Mouse (Mus musculus): Measurements from ENCODE around the gene Prkcq. TPM values are rescaled to one million over a fixed set of nuclear protein-coding genes. Genes with fewer than 3 reads are reported as not detected.

Prkcq gene
- total and polyA plus RNA-seq, 2 experiments, result 0.29 to 1.8 TPM

DNA sequence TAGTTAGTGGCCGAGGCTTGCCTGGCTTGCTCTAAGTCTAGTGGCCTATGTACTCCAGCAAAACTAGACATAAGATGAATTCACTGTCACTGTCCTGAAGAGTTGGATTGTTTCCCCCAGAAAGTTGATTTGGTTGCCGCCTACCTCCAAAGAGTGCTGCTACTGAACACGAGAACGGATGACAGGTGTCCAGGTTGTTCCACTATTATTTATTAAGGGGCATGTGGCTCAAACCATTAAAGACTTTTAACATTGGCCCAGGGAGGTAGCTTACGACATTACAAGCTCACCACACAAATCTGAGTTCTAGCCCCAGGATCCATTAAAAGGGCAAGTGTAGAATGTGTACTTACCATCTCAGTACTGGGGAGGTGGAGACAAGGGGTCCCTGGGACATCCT is 92.9 kb downstream of the Prkcq start:
- Histone ChIP-seq H3K27ac (replicated peaks; ENCODE audit: insufficient read depth, low read depth, low read length) (no peak overlapping the region), H3K4me3 (ENCODE audit: insufficient read depth, low read depth, low read length) (no peak overlapping the region), H3K9ac (ENCODE audit: low read depth, low read length) (no peak overlapping the region), H3K4me1 (ENCODE audit: control insufficient read depth, insufficient read depth, low read length) (no peaks in the 10 kb centered on the region), H3K79me2 (ENCODE audit: control insufficient read depth, insufficient read depth, low read length) (no peaks in the 10 kb centered on the region), H3K27me3 (ENCODE audit: control insufficient read depth, insufficient read depth, low read length) (no peaks in the 10 kb centered on the region), H3K36me3 (ENCODE audit: control insufficient read depth, insufficient read depth, low read length) (no peaks in the 10 kb centered on the region)
- no peak for DNase-seq (ENCODE audit: extremely low read depth, low read depth, low spot score)
- whole genome bisulfite sequencing, result 96% methylated on average over 5 of the region's 5 CpGs
- no peak for TF ChIP-seq CTCF (IDR thresholded peaks at IDR 0.05; ENCODE audit: low read depth, low read length)
- TF ChIP-seq POLR2A (IDR thresholded peaks at IDR 0.05; ENCODE audit: extremely low read depth, insufficient read depth, low read length), result no peak

DNA sequence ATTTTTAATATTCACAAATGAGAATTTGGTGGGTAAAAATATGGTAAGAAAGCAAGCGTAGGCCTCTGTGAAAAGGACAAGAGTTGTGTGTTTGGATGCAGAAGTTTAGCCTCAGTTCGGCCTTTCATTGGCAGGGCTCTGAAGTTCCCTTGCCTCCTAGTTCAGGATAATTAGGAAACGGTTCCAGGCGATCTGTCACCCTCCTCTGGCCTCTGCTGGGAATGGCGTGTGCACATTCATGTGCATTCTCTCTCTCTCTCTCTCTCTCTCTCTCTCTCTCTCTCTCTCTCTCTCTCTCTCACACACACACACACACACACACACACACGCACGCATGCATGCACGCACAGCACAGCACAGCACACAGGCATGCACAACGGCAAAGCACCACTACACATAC is 93.5 kb downstream of the Prkcq start:
- Histone ChIP-seq H3K4me1 (ENCODE audit: control insufficient read depth, insufficient read depth, low read length) (no peaks in the 10 kb centered on the region), H3K36me3 (ENCODE audit: control insufficient read depth, insufficient read depth, low read length) (no peaks in the 10 kb centered on the region), H3K9ac (ENCODE audit: low read depth, low read length) (no peak overlapping the region), H3K27me3 (ENCODE audit: control insufficient read depth, insufficient read depth, low read length) (no peaks in the 10 kb centered on the region), H3K27ac (replicated peaks; ENCODE audit: insufficient read depth, low read depth, low read length) (no peak overlapping the region), H3K79me2 (ENCODE audit: control insufficient read depth, insufficient read depth, low read length) (no peaks in the 10 kb centered on the region), H3K4me3 (ENCODE audit: insufficient read depth, low read depth, low read length) (no peak overlapping the region)
- TF ChIP-seq POLR2A (IDR thresholded peaks at IDR 0.05; ENCODE audit: extremely low read depth, insufficient read depth, low read length) (no peak), CTCF (IDR thresholded peaks at IDR 0.05; ENCODE audit: low read depth, low read length) (no peak)
- DNase-seq (ENCODE audit: extremely low read depth, low read depth, low spot score), result no peak
- WGBS, result 89% methylated on average over 9 of the region's 9 CpGs

DNA sequence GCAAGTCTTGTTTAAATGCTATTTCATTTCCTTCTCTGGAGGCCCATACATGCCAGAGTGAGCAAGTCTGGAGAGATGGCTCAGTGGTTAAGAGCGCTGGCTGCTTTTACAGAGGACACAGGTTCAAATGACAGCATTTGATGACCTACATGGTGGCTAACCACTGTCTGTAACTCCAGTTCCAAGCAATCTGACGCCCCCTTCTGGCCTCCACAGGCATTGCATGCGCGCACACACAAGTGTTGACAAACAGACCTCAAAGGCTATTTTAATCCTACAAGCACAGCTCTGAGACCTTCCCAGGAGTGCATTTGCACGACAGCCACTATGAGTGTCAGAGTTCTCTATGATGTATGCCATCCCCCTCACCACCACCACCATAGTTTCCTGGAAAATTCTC is 94.4 kb downstream of the Prkcq start:
- no peak for DNase-seq (ENCODE audit: extremely low read depth, low read depth, low spot score)
- H3K4me1 ChIP-seq (ENCODE audit: control insufficient read depth, insufficient read depth, low read length), result no peaks in the 10 kb centered on the region
- peak; percentile 41 for TF ChIP-seq CTCF (IDR thresholded peaks at IDR 0.05; ENCODE audit: low read depth, low read length)
- TF ChIP-seq POLR2A (IDR thresholded peaks at IDR 0.05; ENCODE audit: extremely low read depth, insufficient read depth, low read length), result no peak
- no peaks in the 10 kb centered on the region for H3K36me3 ChIP-seq (ENCODE audit: control insufficient read depth, insufficient read depth, low read length)
- no peak overlapping the region for H3K27ac ChIP-seq (replicated peaks; ENCODE audit: insufficient read depth, low read depth, low read length)
- no peaks in the 10 kb centered on the region for H3K27me3 ChIP-seq (ENCODE audit: control insufficient read depth, insufficient read depth, low read length)
- H3K79me2 ChIP-seq (ENCODE audit: control insufficient read depth, insufficient read depth, low read length), result no peaks in the 10 kb centered on the region
- no peak overlapping the region for H3K4me3 ChIP-seq (ENCODE audit: insufficient read depth, low read depth, low read length)
- 73% methylated on average over 5 of the region's 5 CpGs for WGBS
- no peak overlapping the region for H3K9ac ChIP-seq (ENCODE audit: low read depth, low read length)

DNA sequence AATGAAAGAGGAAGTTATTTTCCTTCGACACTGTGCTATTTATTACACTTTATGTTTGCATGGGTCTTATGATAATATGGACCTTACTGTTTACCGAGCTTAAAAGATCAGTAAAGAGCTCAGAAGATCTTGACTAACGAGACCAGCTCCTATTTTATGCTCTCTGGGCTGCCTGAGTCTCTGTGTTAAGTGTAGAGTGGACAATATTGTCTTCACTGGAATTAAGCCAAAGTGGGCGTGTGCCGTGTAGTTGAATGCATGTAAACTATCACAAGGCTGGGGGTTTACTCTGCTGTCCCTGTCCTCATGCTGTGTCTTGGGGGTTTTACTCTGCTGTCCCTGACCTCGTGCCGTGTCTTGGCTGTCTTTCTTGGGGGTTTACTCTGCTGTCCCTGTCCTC is 107.1 kb downstream of the Prkcq start:
- 77% methylated on average over 7 of the region's 7 CpGs for WGBS
- Histone ChIP-seq H3K4me1 (ENCODE audit: control insufficient read depth, insufficient read depth, low read length) (no peaks in the 10 kb centered on the region), H3K36me3 (ENCODE audit: control insufficient read depth, insufficient read depth, low read length) (no peaks in the 10 kb centered on the region), H3K4me3 (ENCODE audit: insufficient read depth, low read depth, low read length) (no peak overlapping the region), H3K27me3 (ENCODE audit: control insufficient read depth, insufficient read depth, low read length) (no peaks in the 10 kb centered on the region), H3K79me2 (ENCODE audit: control insufficient read depth, insufficient read depth, low read length) (no peaks in the 10 kb centered on the region), H3K27ac (replicated peaks; ENCODE audit: insufficient read depth, low read depth, low read length) (no peak overlapping the region), H3K9ac (ENCODE audit: low read depth, low read length) (no peak overlapping the region)
- no peak for DNase-seq (ENCODE audit: extremely low read depth, low read depth, low spot score)
- no peak for TF ChIP-seq POLR2A (IDR thresholded peaks at IDR 0.05; ENCODE audit: extremely low read depth, insufficient read depth, low read length)
- TF ChIP-seq CTCF (IDR thresholded peaks at IDR 0.05; ENCODE audit: low read depth, low read length), result no peak

DNA sequence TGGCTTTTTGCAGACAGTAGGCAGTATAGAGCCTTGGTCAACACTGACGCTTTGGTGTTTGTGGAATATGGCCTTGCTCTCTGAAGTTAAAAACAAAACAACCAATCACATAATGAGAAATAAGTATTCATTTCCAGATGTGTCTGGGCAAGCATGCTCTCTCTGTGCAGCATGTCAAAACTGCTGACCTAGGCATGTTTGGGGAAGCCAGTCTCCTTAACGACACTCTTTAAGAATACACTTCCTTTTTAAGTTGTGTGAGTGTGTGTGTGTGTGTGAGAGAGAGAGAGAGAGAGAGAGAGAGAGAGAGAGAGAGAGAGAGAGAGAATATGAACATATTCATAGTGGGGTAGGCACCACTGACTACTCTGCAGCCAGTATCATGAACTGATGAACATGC is 108.3 kb downstream of the Prkcq start:
- TF ChIP-seq POLR2A (IDR thresholded peaks at IDR 0.05; ENCODE audit: extremely low read depth, insufficient read depth, low read length) (no peak), CTCF (IDR thresholded peaks at IDR 0.05; ENCODE audit: low read depth, low read length) (no peak)
- 78% methylated on average over 2 of the region's 2 CpGs for WGBS
- H3K9ac ChIP-seq (ENCODE audit: low read depth, low read length), result no peak overlapping the region
- no peaks in the 10 kb centered on the region for H3K4me1 ChIP-seq (ENCODE audit: control insufficient read depth, insufficient read depth, low read length)
- H3K27ac ChIP-seq (replicated peaks; ENCODE audit: insufficient read depth, low read depth, low read length), result no peak overlapping the region
- H3K79me2 ChIP-seq (ENCODE audit: control insufficient read depth, insufficient read depth, low read length), result no peaks in the 10 kb centered on the region
- no peak for DNase-seq (ENCODE audit: extremely low read depth, low read depth, low spot score)
- no peaks in the 10 kb centered on the region for H3K27me3 ChIP-seq (ENCODE audit: control insufficient read depth, insufficient read depth, low read length)
- H3K4me3 ChIP-seq (ENCODE audit: insufficient read depth, low read depth, low read length), result no peak overlapping the region
- H3K36me3 ChIP-seq (ENCODE audit: control insufficient read depth, insufficient read depth, low read length), result no peaks in the 10 kb centered on the region

DNA sequence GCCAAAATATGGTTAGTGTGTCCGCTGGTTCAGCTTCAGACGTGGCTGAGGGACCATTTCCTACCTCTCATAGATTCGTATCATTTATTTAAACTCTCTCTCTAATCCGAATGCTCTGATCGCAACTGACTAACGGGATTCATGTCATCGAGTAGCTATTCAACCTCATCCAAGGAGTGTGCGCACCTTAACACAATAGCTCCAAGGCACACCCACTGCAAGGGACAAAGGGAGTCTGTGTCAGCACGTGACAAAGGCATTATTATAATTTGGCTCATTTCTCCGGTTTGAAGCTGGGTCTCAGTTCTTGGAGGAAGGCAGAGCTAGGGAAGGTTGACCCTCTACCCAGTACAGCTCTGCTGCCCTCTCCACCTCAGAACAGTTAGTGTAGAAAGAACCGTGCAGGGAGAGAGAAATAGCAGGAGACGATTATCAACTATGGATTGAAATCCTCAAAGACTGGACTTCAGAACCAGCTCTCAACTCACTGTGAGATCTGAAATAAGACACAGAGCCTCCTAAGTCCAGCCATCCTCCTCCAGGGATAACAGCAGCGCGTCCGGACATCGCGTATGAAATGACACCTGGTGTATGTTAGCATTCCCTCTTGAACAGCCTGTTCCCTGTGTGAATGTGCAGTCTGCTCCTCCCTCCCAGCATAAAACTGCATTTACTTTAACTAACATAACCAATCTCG is 116.1 kb downstream of the Prkcq start:
- no peak for TF ChIP-seq CTCF (IDR thresholded peaks at IDR 0.05; ENCODE audit: low read depth, low read length)
- TF ChIP-seq POLR2A (IDR thresholded peaks at IDR 0.05; ENCODE audit: extremely low read depth, insufficient read depth, low read length), result no peak
- no peaks in the 10 kb centered on the region for H3K79me2 ChIP-seq (ENCODE audit: control insufficient read depth, insufficient read depth, low read length)
- H3K27me3 ChIP-seq (ENCODE audit: control insufficient read depth, insufficient read depth, low read length), result no peaks in the 10 kb centered on the region
- no peak overlapping the region for H3K4me3 ChIP-seq (ENCODE audit: insufficient read depth, low read depth, low read length)
- no peaks in the 10 kb centered on the region for H3K4me1 ChIP-seq (ENCODE audit: control insufficient read depth, insufficient read depth, low read length)
- H3K27ac ChIP-seq (replicated peaks; ENCODE audit: insufficient read depth, low read depth, low read length), result no peak overlapping the region
- H3K36me3 ChIP-seq (ENCODE audit: control insufficient read depth, insufficient read depth, low read length), result no peaks in the 10 kb centered on the region
- DNase-seq (ENCODE audit: extremely low read depth, low read depth, low spot score), result no peak
- H3K9ac ChIP-seq (ENCODE audit: low read depth, low read length), result no peak overlapping the region
- WGBS, result 82% methylated on average over 18 of the region's 18 CpGs
